Mouse (Mus musculus): Measurements from ENCODE around the gene Galnt14.

DNA sequence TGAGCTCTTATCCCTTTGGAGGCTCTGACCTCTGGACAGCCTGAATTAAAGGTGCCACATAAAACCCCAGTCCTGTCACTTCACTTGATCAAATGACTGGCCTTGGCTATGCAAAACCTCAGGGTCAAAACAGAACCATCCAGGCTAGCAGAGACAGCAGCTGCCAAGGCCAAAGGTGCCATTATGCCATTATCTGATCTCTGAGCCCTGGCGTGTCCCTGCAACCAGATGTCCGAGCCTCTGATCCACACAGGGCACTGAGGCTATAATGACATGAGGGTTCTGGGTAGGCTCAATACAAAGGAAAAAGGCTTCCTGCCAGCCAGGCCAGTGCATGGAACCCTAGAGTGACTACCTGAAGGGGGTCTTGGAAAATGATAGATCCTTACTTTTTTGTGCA lies 75.4 kb downstream of the Galnt14 start:
- TF ChIP-seq CTCF (IDR thresholded peaks at IDR 0.05; ENCODE audit: extremely low read depth, insufficient read depth, low read length) (no peak), POLR2A (IDR thresholded peaks at IDR 0.05; ENCODE audit: extremely low read depth, insufficient read depth, low read length) (no peak)

Data from cortical plate, adult 2 months (tissue).